Mouse (Mus musculus) neural tube, embryonic 11.5 days (tissue): Measurements from ENCODE around the gene Trit1. TPM values are rescaled to one million over a fixed set of nuclear protein-coding genes. Genes with fewer than 3 reads are reported as not detected.

Experiments used
- ATAC-seq: fragments of 200-750 bp; cut with Nextera tagmentation; 2 replicates; pipeline ENCODE4 v1.8.0; 2017; ENCODE audit warnings: moderate number of reproducible peaks, mild to moderate bottlenecking, moderate TSS enrichment, moderate library complexity; ENCODE audit not compliant: insufficient read depth, low FRiP score, low TSS enrichment
- DNase-seq: peaks from one replicate; pipeline ENCODE4 v3.0.0-alpha.2; 2015; ENCODE audit warnings: low spot score
- H3K27ac ChIP-seq: fragments of 300-500 bp; sonication (generic); 2 replicates; pipeline ENCODE4 v1.5.1; 2014; ENCODE audit warnings: low read depth, mild to moderate bottlenecking, low read length
- H3K27me3 ChIP-seq: fragments of 300-500 bp; sonication (generic); 2 replicates; pipeline ENCODE4 v1.6.1; 2014; ENCODE audit warnings: mild to moderate bottlenecking, low read length, mixed read lengths; ENCODE audit not compliant: control insufficient read depth, insufficient read depth
- H3K36me3 ChIP-seq: fragments of 300-500 bp; sonication (generic); 2 replicates; pipeline ENCODE4 v1.6.1; 2014; ENCODE audit warnings: mild to moderate bottlenecking, low read length, moderate library complexity, mixed read lengths; ENCODE audit not compliant: control insufficient read depth, insufficient read depth
- H3K4me1 ChIP-seq: fragments of 300-500 bp; sonication (generic); 2 replicates; pipeline ENCODE4 v1.6.1; 2014; ENCODE audit warnings: low read length, mixed read lengths; ENCODE audit not compliant: control insufficient read depth, insufficient read depth
- H3K4me2 ChIP-seq: fragments of 300-500 bp; sonication (generic); 2 replicates; pipeline ENCODE4 v1.6.1; 2014; ENCODE audit warnings: low read depth, mild to moderate bottlenecking, moderate library complexity
- H3K4me3 ChIP-seq: fragments of 300-500 bp; sonication (generic); 2 replicates; pipeline ENCODE4 v1.5.1; 2014; ENCODE audit warnings: low read depth, low read length
- H3K9ac ChIP-seq: fragments of 300-500 bp; sonication (generic); 2 replicates; pipeline ENCODE4 v1.6.1; 2014; ENCODE audit warnings: mild to moderate bottlenecking, low read length
- H3K9me3 ChIP-seq: fragments of 300-500 bp; sonication (generic); 2 replicates; pipeline ENCODE4 v1.6.1; 2016; ENCODE audit warnings: low read length; ENCODE audit not compliant: control insufficient read depth
- WGBS: fragments of 180-500 bp; shearing (Covaris S2); extraction: QIAGEN DNeasy Blood & Tissue Kit; methylation state at CpG from one replicate; pipeline ENCODE4 v1.1.7; 2014; 5-methylcytosine and 5-hydroxymethylcytosine counted together
- polyA plus RNA-seq: library from polyadenylated mRNA; unstranded; fragments of >200 nt; fragmentation: Nextera tagmentation; extraction: Ambion mirVana; gene quantifications from 2 replicates; pipeline ENCODE4 v1.2.1, GENCODE M21; 2014

Trit1 gene
- polyA plus RNA-seq, 1 experiment from 2014 or later = 25.4 TPM

GRCm38 (mm10) chr4:123050681-123051211 is 34.3 kb downstream of the Trit1 start:
- Histone ChIP-seq H3K4me3 (no peak overlapping the region), H3K4me2 (no peak overlapping the region), H3K9me3 (no peaks in the 10 kb centered on the region), H3K9ac (no peak overlapping the region), H3K27ac (peak overlapping the region; percentile 50), H3K4me1 (peaks cover 8% of the 10 kb centered on the region; the same call in 1 of the 2 replicates), H3K36me3 (peaks cover 12% of the 10 kb centered on the region), H3K27me3 (no peaks in the 10 kb centered on the region)
- 74% methylated on average over 5 of the region's 5 CpGs for WGBS
- ATAC-seq (peak; percentile 93), DNase-seq (peak; percentile 84)

GRCm38 (mm10) chr4:123053179-123053578 is 36.8 kb downstream of the Trit1 start:
- H3K27ac ChIP-seq = peak overlapping the region; percentile 30; the same call in 1 of the 2 replicates
- peaks cover 11% of the 10 kb centered on the region for H3K36me3 ChIP-seq
- H3K4me2 ChIP-seq = no peak overlapping the region
- peak; percentile 53 for DNase-seq
- peaks cover 8% of the 10 kb centered on the region; the same call in 1 of the 2 replicates for H3K4me1 ChIP-seq
- ATAC-seq = peak; percentile 31; the same call in 1 of the 2 replicates
- no peak overlapping the region for H3K9ac ChIP-seq
- no peak overlapping the region for H3K4me3 ChIP-seq
- WGBS = 58% methylated on average over 11 of the region's 11 CpGs
- H3K9me3 ChIP-seq = no peaks in the 10 kb centered on the region
- no peaks in the 10 kb centered on the region for H3K27me3 ChIP-seq

- Histone ChIP-seq H3K4me2 (no peak overlapping the region), H3K9ac (no peak overlapping the region), H3K27ac (no peak overlapping the region; the same call in 1 of the 2 replicates), H3K4me1 (peaks cover 8% of the 10 kb centered on the region; the same call in 1 of the 2 replicates), H3K36me3 (peaks cover 11% of the 10 kb centered on the region), H3K9me3 (no peaks in the 10 kb centered on the region), H3K4me3 (no peak overlapping the region), H3K27me3 (no peaks in the 10 kb centered on the region)
- DNase-seq (no peak), ATAC-seq (no peak)
- WGBS = 86% methylated on average over 16 of the region's 16 CpGs
Observed at GRCm38 (mm10) chr4:123054172-123054790, 37.9 kb downstream of the Trit1 start.

GRCm38 (mm10) chr4:123056560-123057109 is 40.2 kb downstream of the Trit1 start:
- no peaks in the 10 kb centered on the region for H3K27me3 ChIP-seq
- no peaks in the 10 kb centered on the region for H3K4me1 ChIP-seq
- H3K36me3 ChIP-seq = peaks cover 11% of the 10 kb centered on the region
- ATAC-seq (no peak), DNase-seq (no peak)
- H3K4me2 ChIP-seq = no peak overlapping the region
- H3K4me3 ChIP-seq = no peak overlapping the region
- no peak overlapping the region for H3K27ac ChIP-seq
- H3K9ac ChIP-seq = no peak overlapping the region
- H3K9me3 ChIP-seq = no peaks in the 10 kb centered on the region
- 93% methylated on average over 3 of the region's 3 CpGs for WGBS

- Histone ChIP-seq H3K27ac (no peak overlapping the region), H3K9ac (no peak overlapping the region), H3K27me3 (no peaks in the 10 kb centered on the region), H3K9me3 (no peaks in the 10 kb centered on the region), H3K4me3 (no peak overlapping the region), H3K36me3 (peaks cover 11% of the 10 kb centered on the region), H3K4me1 (no peaks in the 10 kb centered on the region), H3K4me2 (no peak overlapping the region)
- WGBS = 75% methylated on average over 1 of the region's 1 CpGs
- no peak for ATAC-seq
- no peak for DNase-seq
Observed at GRCm38 (mm10) chr4:123057957-123058356, 41.6 kb downstream of the Trit1 start.

GRCm38 (mm10) chr4:123061744-123062143 is 45.3 kb downstream of the Trit1 start:
- Histone ChIP-seq H3K9ac (no peak overlapping the region), H3K4me2 (no peak overlapping the region), H3K9me3 (no peaks in the 10 kb centered on the region), H3K4me3 (no peak overlapping the region), H3K27ac (no peak overlapping the region), H3K4me1 (no peaks in the 10 kb centered on the region), H3K36me3 (no peaks in the 10 kb centered on the region; the same call in 1 of the 2 replicates), H3K27me3 (no peaks in the 10 kb centered on the region)
- 84% methylated on average over 5 of the region's 5 CpGs for WGBS
- 0 out of 2 replicates have a peak, but pooled peaks have one; percentile 35 for ATAC-seq
- DNase-seq = no peak

GRCm38 (mm10) chr4:123068646-123069045 is 52.2 kb downstream of the Trit1 start:
- no peaks in the 10 kb centered on the region for H3K4me1 ChIP-seq
- H3K9me3 ChIP-seq = no peaks in the 10 kb centered on the region
- no peak overlapping the region for H3K4me2 ChIP-seq
- ATAC-seq = no peak
- H3K4me3 ChIP-seq = no peak overlapping the region
- H3K27ac ChIP-seq = no peak overlapping the region
- 76% methylated on average over 6 of the region's 6 CpGs for WGBS
- DNase-seq = no peak
- no peaks in the 10 kb centered on the region for H3K36me3 ChIP-seq
- H3K27me3 ChIP-seq = no peaks in the 10 kb centered on the region
- H3K9ac ChIP-seq = no peak overlapping the region

- ATAC-seq (no peak), DNase-seq (peak; percentile 50)
- Histone ChIP-seq H3K27me3 (no peaks in the 10 kb centered on the region), H3K36me3 (no peaks in the 10 kb centered on the region), H3K9me3 (no peaks in the 10 kb centered on the region), H3K9ac (no peak overlapping the region), H3K4me3 (no peak overlapping the region), H3K27ac (no peak overlapping the region), H3K4me1 (no peaks in the 10 kb centered on the region), H3K4me2 (no peak overlapping the region; the same call in 1 of the 2 replicates)
- WGBS = 13% methylated on average over 13 of the region's 13 CpGs
Observed at GRCm38 (mm10) chr4:123071266-123071966, 55.0 kb downstream of the Trit1 start.
